Mouse (Mus musculus) E14TG2a.4 (cell line): ENCODE data around the gene Tmem189.

Experiments used
- H3K27me3 ChIP-seq: 2 replicates; pipeline ENCODE4 v1.6.1; 2014; ENCODE audit warnings: low read length, control low read depth; ENCODE audit not compliant: insufficient read depth
- H3K36me3 ChIP-seq: 2 replicates; pipeline ENCODE4 v1.6.1; 2014; ENCODE audit warnings: low read length, control low read depth; ENCODE audit not compliant: insufficient read depth
- H3K4me1 ChIP-seq: replicated peaks from 2 replicates; pipeline ENCODE4 v1.6.1; 2014; ENCODE audit warnings: low read depth, low read length, control low read depth
- H3K4me3 ChIP-seq: replicated peaks from 2 replicates; pipeline ENCODE4 v1.5.1; 2014; ENCODE audit warnings: mild to moderate bottlenecking, low read length
- H3K9me3 ChIP-seq: 2 replicates; pipeline ENCODE4 v1.6.1; 2014; ENCODE audit warnings: low read length, control low read depth
- CTCF ChIP-seq: conservative IDR thresholded peaks from 2 replicates; pipeline ENCODE4 v1.5.1; 2014; ENCODE audit warnings: low read length
- NANOG ChIP-seq: IDR thresholded peaks from 2 replicates; pipeline ENCODE4 v1.6.1; 2014; ENCODE audit warnings: borderline replicate concordance, low read length, mixed read lengths
- POU5F1 ChIP-seq: IDR thresholded peaks from 2 replicates; pipeline ENCODE4 v1.6.1; 2014; ENCODE audit warnings: low read length, borderline replicate concordance

The Tmem189 gene

GRCm38 (mm10) chr2:167696143-167696542 lies 6.5 kb upstream of the Tmem189 start:
- Histone ChIP-seq H3K9me3 (peaks cover 11% of the 10 kb centered on the region), H3K4me1 (peaks cover 4% of the 10 kb centered on the region), H3K27me3 (peaks cover 14% of the 10 kb centered on the region), H3K36me3 (no peaks in the 10 kb centered on the region), H3K4me3 (no peak overlapping the region)
- TF ChIP-seq POU5F1 (no peak), NANOG (no peak), CTCF (no peak)

- Histone ChIP-seq H3K9me3 (peaks cover 11% of the 10 kb centered on the region), H3K4me1 (peaks cover 10% of the 10 kb centered on the region), H3K4me3 (no peak overlapping the region), H3K27me3 (peaks cover 21% of the 10 kb centered on the region), H3K36me3 (no peaks in the 10 kb centered on the region)
- TF ChIP-seq POU5F1 (no peak), CTCF (no peak), NANOG (no peak)
Measured at GRCm38 (mm10) chr2:167695491-167695890, 5.9 kb upstream of the Tmem189 start.

- Histone ChIP-seq H3K4me1 (peaks cover 13% of the 10 kb centered on the region), H3K4me3 (no peak overlapping the region), H3K9me3 (peaks cover 11% of the 10 kb centered on the region), H3K36me3 (no peaks in the 10 kb centered on the region), H3K27me3 (peaks cover 23% of the 10 kb centered on the region)
- no peak for TF ChIP-seq CTCF
- no peak for TF ChIP-seq POU5F1
- TF ChIP-seq NANOG: no peak
Measured at GRCm38 (mm10) chr2:167694963-167695362, 5.3 kb upstream of the Tmem189 start.

GRCm38 (mm10) chr2:167694244-167694643 lies 4.6 kb upstream of the Tmem189 start:
- no peak for TF ChIP-seq CTCF
- no peak for TF ChIP-seq POU5F1
- TF ChIP-seq NANOG: no peak
- no peak overlapping the region for H3K4me3 ChIP-seq
- peaks cover 13% of the 10 kb centered on the region for H3K4me1 ChIP-seq
- peaks cover 23% of the 10 kb centered on the region for H3K27me3 ChIP-seq
- no peaks in the 10 kb centered on the region for H3K36me3 ChIP-seq
- peaks cover 11% of the 10 kb centered on the region for H3K9me3 ChIP-seq

GRCm38 (mm10) chr2:167693540-167693939 lies 3.9 kb upstream of the Tmem189 start:
- H3K9me3 ChIP-seq: peaks cover 11% of the 10 kb centered on the region

GRCm38 (mm10) chr2:167692831-167693230 lies 3.2 kb upstream of the Tmem189 start:
- H3K36me3 ChIP-seq: no peaks in the 10 kb centered on the region
- H3K27me3 ChIP-seq: peaks cover 29% of the 10 kb centered on the region
- no peak overlapping the region for H3K4me3 ChIP-seq
- TF ChIP-seq CTCF: no peak
- H3K4me1 ChIP-seq: peaks cover 19% of the 10 kb centered on the region
- H3K9me3 ChIP-seq: peaks cover 11% of the 10 kb centered on the region

More at GRCm38 (mm10) chr2:167693540-167693939, 3.9 kb upstream of the Tmem189 start:
- peaks cover 23% of the 10 kb centered on the region for H3K27me3 ChIP-seq
- no peak overlapping the region for H3K4me3 ChIP-seq
- TF ChIP-seq CTCF (no peak), NANOG (no peak), POU5F1 (no peak)
- peaks cover 13% of the 10 kb centered on the region for H3K4me1 ChIP-seq
- H3K36me3 ChIP-seq: no peaks in the 10 kb centered on the region

- Histone ChIP-seq H3K4me1 (peaks cover 26% of the 10 kb centered on the region), H3K36me3 (no peaks in the 10 kb centered on the region), H3K9me3 (peaks cover 11% of the 10 kb centered on the region), H3K4me3 (no peak overlapping the region), H3K27me3 (peaks cover 37% of the 10 kb centered on the region)
- TF ChIP-seq CTCF: no peak
- no peak for TF ChIP-seq POU5F1
- no peak for TF ChIP-seq NANOG
Measured at GRCm38 (mm10) chr2:167691871-167692661, 2.4 kb upstream of the Tmem189 start.

GRCm38 (mm10) chr2:167691410-167691809 lies 1.8 kb upstream of the Tmem189 start:
- peaks cover 11% of the 10 kb centered on the region for H3K9me3 ChIP-seq
- peaks cover 43% of the 10 kb centered on the region for H3K27me3 ChIP-seq
- no peak overlapping the region for H3K4me3 ChIP-seq
- H3K36me3 ChIP-seq: no peaks in the 10 kb centered on the region
- no peak for TF ChIP-seq NANOG
- TF ChIP-seq POU5F1: no peak
- TF ChIP-seq CTCF: no peak
- peaks cover 30% of the 10 kb centered on the region for H3K4me1 ChIP-seq

- peaks cover 11% of the 10 kb centered on the region for H3K9me3 ChIP-seq
- peaks cover 30% of the 10 kb centered on the region for H3K4me1 ChIP-seq
- H3K27me3 ChIP-seq: peaks cover 45% of the 10 kb centered on the region
- H3K36me3 ChIP-seq: no peaks in the 10 kb centered on the region
- no peak for TF ChIP-seq CTCF
- no peak for TF ChIP-seq POU5F1
- no peak for TF ChIP-seq NANOG
- peak overlapping the region; percentile 82 for H3K4me3 ChIP-seq
Measured at GRCm38 (mm10) chr2:167690962-167691311, 1.3 kb upstream of the Tmem189 start.
